Mouse (Mus musculus) adrenal gland, adult 8-10 months (tissue): ENCODE results near the gene Rnf111. TPM values are rescaled to one million over a fixed set of nuclear protein-coding genes. Genes with fewer than 3 reads are reported as not detected.

ENCODE experiments used
- DNase-seq: peaks from one replicate; pipeline ENCODE4 v3.0.0; 2022
- microRNA-seq, 2 experiments: library from miRNA; unstranded; fragments of <30 nt; microRNA quantifications; one replicate each; pipeline ENCODE4 v1.2.0; 2022
- total RNA-seq, 4 experiments: library from RNA; stranded (reverse); gene quantifications; 2 replicates each; pipeline ENCODE4 v1.2.4; 2022

The Rnf111 gene
- total RNA-seq, 4 experiments from 2014 or later, result 33.2 to 51.8 (median 38.6) TPM

GRCm38 (mm10) chr9:70395617-70396016 is 107.9 kb downstream of the Rnf111 start:
- DNase-seq, result no peak

- peak; percentile 34 for DNase-seq
These were observed 111.0 kb downstream of the Rnf111 start for GRCm38 (mm10) chr9:70392563-70392907.

DNA sequence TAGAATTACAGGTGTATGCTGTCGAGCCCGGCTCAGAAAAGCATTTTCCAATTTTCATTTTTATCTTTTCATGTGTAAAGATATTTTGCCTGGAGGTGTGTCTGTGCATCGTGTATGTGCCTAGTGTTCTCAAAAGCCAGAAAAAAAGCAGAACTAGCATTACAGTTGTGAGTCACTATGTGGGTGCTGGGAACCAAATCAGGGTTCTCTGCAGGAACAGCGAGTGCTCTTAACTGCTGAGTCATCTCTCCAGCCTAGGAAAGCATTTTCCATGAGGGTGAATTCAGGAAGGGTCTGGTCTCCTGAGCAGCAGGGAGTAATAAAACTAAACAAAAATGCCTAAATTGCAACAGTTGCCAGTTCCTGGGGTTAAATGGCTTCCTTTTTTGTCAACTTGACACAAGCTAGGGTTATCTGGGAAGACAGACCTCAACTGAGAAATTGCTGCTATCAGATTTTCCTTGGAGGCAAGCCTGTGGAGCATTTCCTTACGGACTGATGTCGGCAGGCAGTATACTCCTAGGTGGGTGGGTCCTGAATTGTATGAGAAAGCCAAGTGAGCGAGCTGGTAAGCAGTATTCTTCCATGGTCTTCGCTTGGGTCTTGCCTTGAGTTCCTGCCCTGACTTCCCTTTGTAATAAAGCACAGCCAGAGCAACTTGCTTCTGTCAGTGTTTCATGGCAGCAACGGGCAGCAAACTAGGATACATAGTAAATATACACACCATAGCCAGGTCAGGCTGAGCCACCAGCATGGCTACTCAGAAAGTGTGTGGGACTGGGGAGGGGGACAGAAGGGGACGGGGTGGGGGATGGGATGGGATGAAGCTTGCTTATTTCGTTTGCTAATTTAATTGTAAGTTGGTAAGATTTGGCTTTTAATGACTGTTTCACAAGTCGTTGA is 111.6 kb downstream of the Rnf111 start:
- DNase-seq, result no peak

GRCm38 (mm10) chr9:70391042-70391441 is 112.5 kb downstream of the Rnf111 start:
- no peak for DNase-seq

DNA sequence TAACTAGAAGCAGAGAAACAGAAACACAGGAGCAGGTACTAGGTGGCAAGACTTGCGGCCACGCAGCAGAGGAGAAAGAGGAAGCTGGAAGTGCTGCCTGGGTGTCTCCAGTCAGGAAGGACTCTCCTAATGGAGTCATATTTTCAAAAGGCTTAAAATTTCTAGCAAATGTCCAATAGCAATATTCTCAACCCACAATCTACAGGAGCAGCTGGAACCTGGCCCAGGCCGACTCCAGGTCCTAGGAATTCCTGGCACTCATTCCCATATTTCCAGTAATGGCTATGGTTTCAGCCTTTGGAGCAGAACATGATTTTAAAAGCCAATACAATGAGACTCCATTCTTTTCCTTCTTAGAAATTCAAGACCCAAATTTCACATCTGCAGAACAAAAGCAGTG is 114.0 kb downstream of the Rnf111 start:
- DNase-seq, result no peak

DNA sequence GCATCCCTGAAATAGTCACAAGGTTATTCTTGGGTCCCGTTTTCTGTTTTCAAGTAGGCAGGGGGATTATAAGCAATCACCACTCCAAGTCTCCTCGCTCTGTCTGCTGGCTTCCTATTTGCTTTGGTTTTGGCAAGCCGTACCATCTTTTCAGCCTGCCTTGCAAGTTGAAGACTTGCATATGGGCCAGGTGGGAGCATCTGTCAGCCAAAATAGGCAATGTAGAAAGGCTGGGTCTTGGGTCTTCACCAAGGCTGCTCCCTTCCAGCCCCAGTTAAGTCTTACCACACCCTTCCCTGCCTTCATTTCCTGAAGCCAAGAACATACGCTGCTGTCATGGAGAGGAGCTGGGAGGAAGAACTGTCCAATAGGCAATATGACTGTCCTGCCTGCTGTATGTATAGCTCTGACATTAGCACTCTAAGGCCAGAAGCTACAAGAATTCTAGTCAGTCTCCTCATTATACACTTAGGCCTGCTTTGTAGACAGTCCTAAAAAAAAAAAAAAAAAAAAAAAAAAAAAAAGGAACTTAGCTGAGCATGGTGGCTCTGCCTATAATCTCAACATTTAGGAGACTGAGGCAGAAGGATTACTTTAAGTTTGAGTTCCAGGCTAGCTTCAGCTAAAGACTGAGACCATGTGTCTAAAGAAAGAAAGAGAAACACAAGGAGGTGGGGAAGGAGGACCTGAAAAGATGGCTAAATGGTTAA is 116.0 kb downstream of the Rnf111 start:
- DNase-seq, result no peak

GRCm38 (mm10) chr9:70384958-70385728 is 118.4 kb downstream of the Rnf111 start:
- DNase-seq, result no peak

DNA sequence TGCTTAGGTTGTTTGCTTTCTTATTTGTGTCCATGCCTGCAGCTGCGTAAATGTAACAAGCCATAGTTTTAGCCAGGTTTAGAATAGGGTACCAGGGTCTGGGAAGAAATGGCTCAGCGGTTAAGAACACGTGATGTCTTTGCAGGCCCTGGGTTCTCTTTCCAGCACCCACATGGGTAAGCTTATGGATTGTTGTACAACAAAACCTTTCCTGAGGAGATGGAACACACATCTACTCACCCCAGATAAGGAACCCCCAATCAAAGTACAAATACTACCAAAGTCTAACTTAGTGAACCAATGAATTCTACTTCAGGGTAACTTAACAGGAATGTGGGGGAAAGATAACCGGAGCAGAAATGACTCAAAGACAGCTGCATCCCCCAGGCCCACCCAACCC is 119.0 kb downstream of the Rnf111 start:
- no peak for DNase-seq

DNA sequence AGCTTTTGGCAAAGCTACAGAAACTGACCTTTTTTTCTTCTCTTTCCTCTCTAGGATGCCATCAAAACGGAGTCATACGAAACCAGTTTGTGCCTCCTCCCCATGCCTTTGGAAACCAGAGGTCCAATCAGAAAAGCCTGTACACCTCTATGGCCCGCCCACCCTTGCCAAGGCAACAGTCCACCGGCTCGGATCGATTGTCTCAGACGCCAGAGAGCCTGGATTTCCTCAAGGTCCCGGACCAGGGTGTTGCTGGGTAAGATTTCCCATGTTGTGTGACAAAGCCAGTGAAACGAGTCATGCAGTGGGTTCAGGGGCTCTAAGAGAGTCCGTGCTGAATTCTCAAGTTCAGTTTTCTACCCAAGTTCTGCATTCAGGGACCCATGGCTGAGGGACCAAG is 119.8 kb downstream of the Rnf111 start:
- no peak for DNase-seq

GRCm38 (mm10) chr9:70382091-70382490 is 121.4 kb downstream of the Rnf111 start:
- no peak for DNase-seq

DNA sequence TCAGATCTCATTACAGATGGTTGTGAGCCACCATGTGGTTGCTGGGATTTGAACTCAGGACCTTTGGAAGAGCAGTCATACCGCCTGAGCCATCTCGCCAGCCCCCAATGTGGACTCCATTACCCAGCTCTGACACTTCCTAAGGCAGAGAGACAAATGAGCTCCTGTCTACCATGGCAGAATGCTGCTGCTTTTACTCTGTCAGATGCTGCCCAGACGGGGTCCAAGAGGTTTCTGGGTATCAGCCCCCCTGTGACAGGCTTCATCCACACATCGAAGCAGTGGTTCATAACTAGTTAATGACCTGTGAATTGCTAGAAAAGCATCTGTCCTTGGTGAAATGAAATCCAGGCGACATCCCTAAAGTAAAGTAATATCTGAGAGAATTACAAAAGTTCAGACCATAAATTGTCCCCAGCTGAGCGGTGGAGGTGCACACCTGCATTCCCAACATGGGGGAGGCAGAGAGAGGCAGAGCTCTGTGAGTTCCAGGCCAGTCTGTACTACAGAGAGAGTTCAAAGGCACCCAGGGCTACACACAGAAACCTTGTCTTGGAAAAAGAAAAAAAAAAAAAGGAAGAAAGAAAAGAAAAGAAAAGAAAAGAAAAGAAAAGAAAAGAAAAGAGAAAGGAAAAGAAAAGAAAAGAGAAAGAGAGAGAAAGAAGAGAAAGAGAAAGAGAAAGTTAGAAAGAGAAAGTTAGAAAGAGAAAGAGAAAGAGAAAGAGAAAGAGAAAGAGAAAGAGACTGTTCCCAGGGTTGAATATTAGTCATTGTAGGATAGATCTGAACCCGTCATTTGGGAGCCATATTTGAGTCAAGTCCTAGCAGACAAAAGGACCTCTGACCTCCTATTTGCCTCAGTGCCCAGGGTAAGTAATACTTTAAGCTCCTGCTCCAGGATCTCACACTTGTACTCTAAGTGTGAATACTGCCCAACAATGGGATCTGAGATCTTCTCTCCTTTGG is 123.7 kb downstream of the Rnf111 start:
- no peak for DNase-seq

Small RNA genes within 50 kb of the gene (microRNA-seq; reads per million reads assigned to microRNA genes)
- gene Mir5626, result 0 to 0.17 reads per million in 2 experiments

Other genes with a start within 250 kb of the Rnf111 start
- 1 to 10 TPM in 3 of 4 experiments, under 1 TPM in 1; 0.73 to 2.9 (median 1.5) TPM for gene Ccnb2, start 82.2 kb downstream of the Rnf111 start, total RNA-seq
- gene Sltm, start 39.0 kb upstream of the Rnf111 start, total RNA-seq, result 10 to 100 TPM; 25.6 to 66.3 (median 38.4) TPM
- under 1 TPM; 0.37 to 0.65 (median 0.47) TPM for gene Gm10642, start 152.5 kb upstream of the Rnf111 start, total RNA-seq
- 10 to 100 TPM; 15.9 to 22.7 (median 19.1) TPM for gene Mindy2, start 153.4 kb upstream of the Rnf111 start, total RNA-seq
- 10 to 100 TPM; 46.6 to 59.2 (median 54.2) TPM for gene Adam10, start 175.3 kb upstream of the Rnf111 start, total RNA-seq